Mouse (Mus musculus) bone marrow macrophage, adult 2 months (primary cell): ENCODE results near the gene Ube2o. TPM values are rescaled to one million over a fixed set of nuclear protein-coding genes. Genes with fewer than 3 reads are reported as not detected.
A peak's percentile ranks its signal among the peaks of the same experiment; 100 is the strongest.

ENCODE experiments used
- H3K27ac ChIP-seq: 2 replicates; pipeline ENCODE4 v1.5.1; 2012; ENCODE audit warnings: low read depth, low read length; ENCODE audit not compliant: insufficient read depth
- H3K4me1 ChIP-seq: 2 replicates; pipeline ENCODE4 v1.6.1; 2012; ENCODE audit warnings: low read length; ENCODE audit not compliant: control insufficient read depth, insufficient read depth
- H3K4me3 ChIP-seq: 2 replicates; pipeline ENCODE4 v1.5.1; 2012; ENCODE audit warnings: mild to moderate bottlenecking, low read length, moderate library complexity; ENCODE audit not compliant: insufficient read depth
- CTCF ChIP-seq: IDR thresholded peaks from 2 replicates; pipeline ENCODE4 v1.5.1; 2012; ENCODE audit warnings: low read depth, mild to moderate bottlenecking, low read length, moderate library complexity
- POLR2A ChIP-seq: IDR thresholded peaks from 2 replicates; pipeline ENCODE4 v1.6.1; 2012; ENCODE audit warnings: mild to moderate bottlenecking, low read depth, low read length, borderline replicate concordance
- polyA plus RNA-seq: library from polyadenylated mRNA; stranded (reverse); fragments of >200 nt; gene quantifications from 2 replicates; pipeline ENCODE4 v1.2.4, GENCODE M21; 2012; ENCODE audit not compliant: missing spikeins, insufficient read depth, insufficient read length

Gene Ube2o
- polyA plus RNA-seq, 1 experiment = 8.0 TPM

GRCm38 (mm10) chr11:116567531-116567930, 13.7 kb downstream of the Ube2o start:
- Histone ChIP-seq H3K4me3 (no peak overlapping the region), H3K27ac (no peak overlapping the region), H3K4me1 (peaks cover 20% of the 10 kb centered on the region)
- TF ChIP-seq CTCF (no peak), POLR2A (no peak)

- Histone ChIP-seq H3K27ac (no peak overlapping the region), H3K4me3 (no peak overlapping the region), H3K4me1 (peaks cover 7% of the 10 kb centered on the region)
- TF ChIP-seq CTCF = no peak
Measured at GRCm38 (mm10) chr11:116565283-116566041, 15.8 kb downstream of the Ube2o start.

GRCm38 (mm10) chr11:116556308-116556707, 24.9 kb downstream of the Ube2o start:
- Histone ChIP-seq H3K27ac (no peak overlapping the region), H3K4me1 (no peaks in the 10 kb centered on the region), H3K4me3 (no peak overlapping the region)
- TF ChIP-seq POLR2A (no peak), CTCF (no peak)

- Histone ChIP-seq H3K27ac (no peak overlapping the region), H3K4me1 (no peaks in the 10 kb centered on the region), H3K4me3 (no peak overlapping the region)
- TF ChIP-seq CTCF = no peak
- no peak for TF ChIP-seq POLR2A
Measured at GRCm38 (mm10) chr11:116555572-116555971, 25.7 kb downstream of the Ube2o start.

- H3K4me1 ChIP-seq = no peaks in the 10 kb centered on the region
- no peak for TF ChIP-seq POLR2A
- peak; percentile 68 for TF ChIP-seq CTCF
- H3K27ac ChIP-seq = no peak overlapping the region
- no peak overlapping the region for H3K4me3 ChIP-seq
Measured at GRCm38 (mm10) chr11:116554171-116554878, 26.9 kb downstream of the Ube2o start.

- Histone ChIP-seq H3K4me1 (no peaks in the 10 kb centered on the region), H3K27ac (no peak overlapping the region), H3K4me3 (no peak overlapping the region)
- TF ChIP-seq CTCF (no peak), POLR2A (no peak)
Measured at GRCm38 (mm10) chr11:116552194-116552593, 29.1 kb downstream of the Ube2o start.

GRCm38 (mm10) chr11:116550748-116551147, 30.5 kb downstream of the Ube2o start:
- H3K27ac ChIP-seq = no peak overlapping the region
- H3K4me1 ChIP-seq = no peaks in the 10 kb centered on the region
- no peak overlapping the region for H3K4me3 ChIP-seq
- TF ChIP-seq CTCF (no peak), POLR2A (no peak)

- Histone ChIP-seq H3K4me1 (no peaks in the 10 kb centered on the region), H3K4me3 (no peak overlapping the region), H3K27ac (no peak overlapping the region)
- no peak for TF ChIP-seq CTCF
- no peak for TF ChIP-seq POLR2A
Measured at GRCm38 (mm10) chr11:116549273-116550038, 31.8 kb downstream of the Ube2o start.

GRCm38 (mm10) chr11:116548780-116549179, 32.5 kb downstream of the Ube2o start:
- H3K4me1 ChIP-seq = no peaks in the 10 kb centered on the region
- no peak overlapping the region for H3K27ac ChIP-seq
- TF ChIP-seq CTCF = no peak
- TF ChIP-seq POLR2A = no peak
- no peak overlapping the region for H3K4me3 ChIP-seq
